Mouse (Mus musculus): ENCODE data around the gene Rusc1.
"Not testable (repeated sequence)": the region's sequence is repeated elsewhere in the genome, so short reads cannot be mapped to it uniquely, and the experiment has no call there.

The Rusc1 gene

GRCm38 (mm10) chr3:89092509-89093090, 511 bp downstream of the Rusc1 start:
- no peak for DNase-seq (ENCODE audit: low spot score)

GRCm38 (mm10) chr3:89091811-89092508, 1.2 kb downstream of the Rusc1 start:
- DNase-seq (ENCODE audit: low spot score) = no peak

GRCm38 (mm10) chr3:89090694-89091655, 2.1 kb downstream of the Rusc1 start:
- DNase-seq (ENCODE audit: low spot score) = peak; percentile 77

- DNase-seq (ENCODE audit: low spot score) = peak; percentile 79
Observed at GRCm38 (mm10) chr3:89089882-89090591, 3.1 kb downstream of the Rusc1 start.

- DNase-seq (ENCODE audit: low spot score) = no peak
Observed at GRCm38 (mm10) chr3:89088974-89089373, 4.1 kb downstream of the Rusc1 start.

GRCm38 (mm10) chr3:89087338-89088110, 5.6 kb downstream of the Rusc1 start:
- peak; percentile 77 for DNase-seq (ENCODE audit: low spot score)

GRCm38 (mm10) chr3:89084654-89085190, 8.4 kb downstream of the Rusc1 start:
- DNase-seq (ENCODE audit: low spot score) = no peak

- DNase-seq (ENCODE audit: low spot score) = no peak
Observed at GRCm38 (mm10) chr3:89084133-89084532, 9.0 kb downstream of the Rusc1 start.

GRCm38 (mm10) chr3:89082287-89082686, 10.8 kb downstream of the Rusc1 start:
- DNase-seq (ENCODE audit: low spot score) = not testable (repeated sequence)

- DNase-seq (ENCODE audit: low spot score) = no peak
Observed at GRCm38 (mm10) chr3:89077383-89077782, 15.7 kb downstream of the Rusc1 start.

GRCm38 (mm10) chr3:89067265-89067664, 25.8 kb downstream of the Rusc1 start:
- no peak for DNase-seq (ENCODE audit: low spot score)

GRCm38 (mm10) chr3:89061696-89062095, 31.4 kb downstream of the Rusc1 start:
- no peak for DNase-seq (ENCODE audit: low spot score)

GRCm38 (mm10) chr3:89058783-89059182, 34.3 kb downstream of the Rusc1 start:
- DNase-seq (ENCODE audit: low spot score) = no peak

- no peak for DNase-seq (ENCODE audit: low spot score)
Observed at GRCm38 (mm10) chr3:89058361-89058760, 34.8 kb downstream of the Rusc1 start.

GRCm38 (mm10) chr3:89043359-89043758, 49.8 kb downstream of the Rusc1 start:
- no peak for DNase-seq (ENCODE audit: low spot score)
